Mouse (Mus musculus): ENCODE results near the gene Dusp10. TPM values are rescaled to one million over a fixed set of nuclear protein-coding genes. Genes with fewer than 3 reads are reported as not detected.
A peak's percentile ranks its signal among the peaks of the same experiment; 100 is the strongest.

The Dusp10 gene
- total and polyA plus RNA-seq, 3 experiments, result 5.0 to 14.1 (median 7.9) TPM

DNA sequence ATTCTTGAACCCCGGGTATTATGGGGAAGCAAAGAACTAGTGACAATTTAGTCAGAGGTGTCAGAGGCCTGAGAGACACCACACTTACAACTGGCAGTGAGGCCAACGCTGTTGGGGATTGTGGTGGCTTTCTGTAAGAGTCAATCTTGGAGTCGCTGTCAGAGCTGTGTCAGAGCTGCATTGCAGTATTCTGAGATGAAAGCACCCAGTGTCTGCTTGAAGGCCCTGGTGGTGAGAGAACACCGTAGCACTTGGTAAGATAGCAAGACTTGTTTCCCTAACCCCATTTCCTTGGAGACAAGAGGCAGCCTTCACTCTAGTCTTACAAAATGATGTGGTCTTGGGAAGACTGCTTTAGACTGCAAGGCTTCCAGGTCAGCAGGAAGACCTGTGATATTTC, 39.2 kb downstream of the Dusp10 start:
- TF ChIP-seq POLR2A (IDR thresholded peaks at IDR 0.05; ENCODE audit: insufficient read depth, low read depth, low read length), result no peak
- no peak for TF ChIP-seq EP300 (IDR thresholded peaks at IDR 0.05; ENCODE audit: insufficient read depth, low read depth, low read length)
- no peak for TF ChIP-seq CTCF (IDR thresholded peaks at IDR 0.05)
- DNase-seq, result peak in 1 of 2 experiments; percentile 19
- H3K4me1 ChIP-seq (ENCODE audit: control insufficient read depth, insufficient read depth, low read length), result peaks cover 11% of the 10 kb centered on the region; the same call in 1 of the 2 replicates
- H3K36me3 ChIP-seq (ENCODE audit: control insufficient read depth, insufficient read depth, low read length), result peaks cover 9% of the 10 kb centered on the region
- WGBS, result 52% methylated on average over 4 of the region's 4 CpGs
- no peaks in the 10 kb centered on the region for H3K79me2 ChIP-seq (replicated peaks; ENCODE audit: control insufficient read depth, insufficient read depth, low read length)
- H3K9ac ChIP-seq (ENCODE audit: low read depth, low read length), result no peak overlapping the region
- H3K4me3 ChIP-seq, result no peak overlapping the region
- intact Hi-C loops (cut with DNase I), result no loop called here
- peak overlapping the region; percentile 68 for H3K27ac ChIP-seq
- no peaks in the 10 kb centered on the region for H3K27me3 ChIP-seq (ENCODE audit: control insufficient read depth, insufficient read depth, low read length)

DNA sequence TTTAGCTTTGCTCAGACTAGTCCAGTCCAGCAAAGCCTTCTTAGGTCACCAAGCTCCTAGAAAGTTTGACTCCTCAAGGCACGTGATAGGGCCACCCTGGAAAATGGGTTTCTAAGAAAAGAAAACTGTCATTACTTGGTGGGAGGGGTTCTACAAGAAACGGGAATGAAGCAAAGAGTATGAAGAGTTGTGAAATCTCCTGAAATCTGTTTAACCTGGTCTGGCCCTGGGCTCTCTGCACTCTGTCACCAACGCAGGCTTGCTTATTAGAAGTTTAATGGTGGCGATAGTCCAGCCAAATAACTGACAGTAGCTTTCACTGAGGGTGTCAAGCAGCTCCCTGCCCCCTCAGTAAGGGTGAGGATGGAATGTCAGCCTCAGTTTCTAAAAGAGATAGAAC, 40.0 kb downstream of the Dusp10 start:
- WGBS, result 52% methylated on average over 4 of the region's 4 CpGs
- Histone ChIP-seq H3K27me3 (ENCODE audit: control insufficient read depth, insufficient read depth, low read length) (no peaks in the 10 kb centered on the region), H3K4me1 (ENCODE audit: control insufficient read depth, insufficient read depth, low read length) (peaks cover 8% of the 10 kb centered on the region; the same call in 1 of the 2 replicates), H3K9ac (ENCODE audit: low read depth, low read length) (no peak overlapping the region), H3K4me3 (no peak overlapping the region), H3K27ac (peak overlapping the region; percentile 68), H3K36me3 (ENCODE audit: control insufficient read depth, insufficient read depth, low read length) (peaks cover 9% of the 10 kb centered on the region), H3K79me2 (replicated peaks; ENCODE audit: control insufficient read depth, insufficient read depth, low read length) (no peaks in the 10 kb centered on the region)
- DNase-seq, result peak in 1 of 2 experiments; percentile 15
- intact Hi-C loops (cut with DNase I), result no loop called here
- TF ChIP-seq EP300 (IDR thresholded peaks at IDR 0.05; ENCODE audit: insufficient read depth, low read depth, low read length) (no peak), POLR2A (IDR thresholded peaks at IDR 0.05; ENCODE audit: insufficient read depth, low read depth, low read length) (no peak), CTCF (IDR thresholded peaks at IDR 0.05) (no peak)

DNA sequence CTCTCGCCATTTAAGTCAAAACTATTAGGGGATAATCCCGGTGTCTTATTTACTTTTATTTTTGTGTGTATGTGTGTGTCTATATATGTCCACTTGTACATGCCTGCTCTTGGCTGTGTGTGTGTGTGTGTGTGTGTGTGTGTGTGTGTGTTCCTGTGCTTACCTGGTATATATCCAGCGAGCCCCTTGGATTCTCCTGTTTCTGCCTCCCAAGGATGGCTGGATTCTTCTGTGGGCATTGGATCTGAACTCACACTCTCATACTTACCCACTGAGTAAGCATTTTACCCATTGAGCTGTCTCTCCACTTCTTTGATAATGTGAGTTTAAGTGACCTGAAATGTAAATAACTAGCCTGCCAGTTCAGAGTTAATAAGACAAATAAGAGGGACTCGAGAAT, 40.6 kb downstream of the Dusp10 start:
- no peak overlapping the region for H3K4me3 ChIP-seq
- no peak for TF ChIP-seq POLR2A (IDR thresholded peaks at IDR 0.05; ENCODE audit: insufficient read depth, low read depth, low read length)
- no peak for TF ChIP-seq EP300 (IDR thresholded peaks at IDR 0.05; ENCODE audit: insufficient read depth, low read depth, low read length)
- TF ChIP-seq CTCF (IDR thresholded peaks at IDR 0.05), result no peak
- DNase-seq, result no peak
- H3K9ac ChIP-seq (ENCODE audit: low read depth, low read length), result no peak overlapping the region
- 89% methylated on average over 4 of the region's 4 CpGs for WGBS
- H3K4me1 ChIP-seq (ENCODE audit: control insufficient read depth, insufficient read depth, low read length), result peaks cover 8% of the 10 kb centered on the region; the same call in 1 of the 2 replicates
- H3K79me2 ChIP-seq (replicated peaks; ENCODE audit: control insufficient read depth, insufficient read depth, low read length), result no peaks in the 10 kb centered on the region
- peaks cover 9% of the 10 kb centered on the region for H3K36me3 ChIP-seq (ENCODE audit: control insufficient read depth, insufficient read depth, low read length)
- H3K27me3 ChIP-seq (ENCODE audit: control insufficient read depth, insufficient read depth, low read length), result no peaks in the 10 kb centered on the region
- H3K27ac ChIP-seq, result no peak overlapping the region; the same call in 1 of the 2 replicates
- intact Hi-C loops (cut with DNase I), result no loop called here

DNA sequence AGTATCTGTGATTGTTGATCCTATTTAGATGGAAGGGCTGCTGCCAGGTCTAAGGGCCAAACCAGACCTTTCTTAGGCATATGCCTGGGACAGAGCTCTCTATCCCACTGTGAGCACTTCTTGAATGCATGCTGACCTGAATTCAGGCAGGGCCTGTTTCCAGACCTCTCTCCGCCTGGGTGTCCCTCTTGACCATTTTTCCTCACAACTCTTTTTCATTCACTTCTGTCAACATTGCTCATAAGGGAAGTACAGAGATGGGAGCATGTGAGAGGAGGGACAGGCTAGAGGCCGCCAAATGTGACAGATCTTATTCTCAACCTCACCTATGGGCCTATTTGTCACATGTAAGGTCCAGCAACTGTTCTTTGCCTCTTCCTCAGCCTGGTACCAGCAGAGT, 41.1 kb downstream of the Dusp10 start:
- intact Hi-C loops (cut with DNase I), result no loop called here
- no peak for DNase-seq
- Histone ChIP-seq H3K4me1 (ENCODE audit: control insufficient read depth, insufficient read depth, low read length) (peaks cover 8% of the 10 kb centered on the region; the same call in 1 of the 2 replicates), H3K4me3 (no peak overlapping the region), H3K36me3 (ENCODE audit: control insufficient read depth, insufficient read depth, low read length) (peaks cover 9% of the 10 kb centered on the region), H3K27me3 (ENCODE audit: control insufficient read depth, insufficient read depth, low read length) (no peaks in the 10 kb centered on the region), H3K27ac (no peak overlapping the region), H3K9ac (ENCODE audit: low read depth, low read length) (no peak overlapping the region), H3K79me2 (replicated peaks; ENCODE audit: control insufficient read depth, insufficient read depth, low read length) (no peaks in the 10 kb centered on the region)
- 98% methylated on average over 2 of the region's 2 CpGs for WGBS
- TF ChIP-seq EP300 (IDR thresholded peaks at IDR 0.05; ENCODE audit: insufficient read depth, low read depth, low read length) (no peak), CTCF (IDR thresholded peaks at IDR 0.05) (no peak), POLR2A (IDR thresholded peaks at IDR 0.05; ENCODE audit: insufficient read depth, low read depth, low read length) (no peak)

DNA sequence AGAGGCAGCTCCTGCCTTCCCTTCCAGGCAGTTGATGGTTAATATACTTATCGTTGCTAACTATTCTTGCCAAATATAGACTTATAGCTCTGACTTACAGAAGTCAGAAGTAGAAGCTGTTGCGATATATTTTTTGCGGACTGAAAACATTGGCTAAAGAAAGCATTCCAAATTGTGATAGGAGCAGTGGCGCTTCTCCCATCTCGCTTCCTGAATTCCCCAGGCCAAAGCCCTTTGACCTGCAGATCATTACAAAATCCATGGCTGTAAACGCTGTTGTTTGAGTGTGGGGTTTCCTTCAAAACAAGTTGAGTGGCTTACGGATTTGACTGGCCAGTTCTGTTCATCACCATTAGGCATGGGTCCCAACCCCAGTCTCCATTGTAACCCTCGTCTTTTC, 45.1 kb downstream of the Dusp10 start:
- 60% methylated on average over 8 of the region's 8 CpGs for WGBS
- Histone ChIP-seq H3K9ac (ENCODE audit: low read depth, low read length) (no peak overlapping the region), H3K79me2 (replicated peaks; ENCODE audit: control insufficient read depth, insufficient read depth, low read length) (0 out of 2 replicates have a peak, but pooled peaks cover 1% of the 10 kb centered on the region), H3K27me3 (ENCODE audit: control insufficient read depth, insufficient read depth, low read length) (no peaks in the 10 kb centered on the region), H3K4me1 (ENCODE audit: control insufficient read depth, insufficient read depth, low read length) (peaks cover 3% of the 10 kb centered on the region), H3K4me3 (no peak overlapping the region), H3K36me3 (ENCODE audit: control insufficient read depth, insufficient read depth, low read length) (peaks cover 2% of the 10 kb centered on the region), H3K27ac (no peak overlapping the region)
- TF ChIP-seq CTCF (IDR thresholded peaks at IDR 0.05) (no peak), EP300 (IDR thresholded peaks at IDR 0.05; ENCODE audit: insufficient read depth, low read depth, low read length) (no peak), POLR2A (IDR thresholded peaks at IDR 0.05; ENCODE audit: insufficient read depth, low read depth, low read length) (no peak)
- peak in 1 of 2 experiments; percentile 8 for DNase-seq
- intact Hi-C loops (cut with DNase I), result no loop called here

DNA sequence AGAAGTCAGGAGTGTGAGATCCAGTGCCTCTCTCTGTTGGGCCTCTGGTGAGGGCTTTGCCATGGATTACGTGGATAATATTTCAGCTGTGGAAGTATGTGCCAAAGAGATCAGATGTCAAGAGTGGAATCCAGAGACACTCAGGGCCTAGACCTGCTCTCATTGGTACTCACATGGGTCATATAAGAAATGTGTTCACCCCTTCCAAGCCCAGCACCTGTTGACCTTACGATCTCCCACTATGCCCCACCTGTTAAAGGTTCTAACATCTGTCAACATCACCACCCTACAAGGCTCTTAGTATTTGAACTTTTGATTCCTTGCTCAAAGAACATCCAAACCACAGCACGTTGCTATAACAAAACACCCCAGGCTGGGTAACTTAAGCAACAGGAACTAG, 46.7 kb downstream of the Dusp10 start:
- Histone ChIP-seq H3K27me3 (ENCODE audit: control insufficient read depth, insufficient read depth, low read length) (no peaks in the 10 kb centered on the region), H3K4me1 (ENCODE audit: control insufficient read depth, insufficient read depth, low read length) (peaks cover 2% of the 10 kb centered on the region), H3K9ac (ENCODE audit: low read depth, low read length) (no peak overlapping the region), H3K27ac (peak overlapping the region; percentile 26; the same call in 1 of the 2 replicates), H3K4me3 (no peak overlapping the region), H3K79me2 (replicated peaks; ENCODE audit: control insufficient read depth, insufficient read depth, low read length) (0 out of 2 replicates have a peak, but pooled peaks cover 1% of the 10 kb centered on the region), H3K36me3 (ENCODE audit: control insufficient read depth, insufficient read depth, low read length) (peaks cover 2% of the 10 kb centered on the region)
- no peak for TF ChIP-seq POLR2A (IDR thresholded peaks at IDR 0.05; ENCODE audit: insufficient read depth, low read depth, low read length)
- TF ChIP-seq CTCF (IDR thresholded peaks at IDR 0.05), result no peak
- no peak for TF ChIP-seq EP300 (IDR thresholded peaks at IDR 0.05; ENCODE audit: insufficient read depth, low read depth, low read length)
- WGBS, result 79% methylated on average over 3 of the region's 3 CpGs
- DNase-seq, result peak in 1 of 2 experiments; percentile 12
- intact Hi-C loops (cut with DNase I), result no loop called here
